Mouse (Mus musculus) CD4-positive, CD25-positive, alpha-beta regulatory T cell, adult 4 months (primary cell): ENCODE data around the gene G3bp1. TPM values are rescaled to one million over a fixed set of nuclear protein-coding genes. Genes with fewer than 3 reads are reported as not detected.

Experiments
- ATAC-seq: one replicate; pipeline ENCODE4 v1.8.0; 2017
- polyA plus RNA-seq, 2 experiments: library from polyadenylated mRNA; unstranded; fragments of 100-300 nt; shearing (Covaris generic); gene quantifications; one replicate each; pipeline ENCODE4 v1.2.1; 2017

The G3bp1 gene
- polyA plus RNA-seq, 2 experiments from 2014 or later = 61.1 to 74.7 TPM

DNA sequence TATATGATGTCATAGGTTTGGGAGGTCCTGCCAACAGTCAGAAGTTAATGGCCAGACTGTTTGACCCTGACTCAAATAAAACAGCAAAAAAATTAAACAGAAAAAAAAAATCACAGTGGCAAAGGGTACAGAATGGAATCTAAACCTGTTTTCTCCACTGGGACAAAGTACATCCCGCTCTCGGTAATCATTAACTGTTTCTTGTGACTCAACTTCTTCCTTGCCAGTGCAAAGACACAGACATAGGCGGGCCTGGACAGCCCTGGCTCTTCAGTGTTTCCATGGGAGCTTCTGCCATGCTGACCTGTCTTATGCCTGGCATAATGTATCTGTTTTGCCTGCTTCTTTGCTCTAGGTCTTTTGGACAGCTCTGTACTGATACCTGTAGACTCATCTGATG lies 4.3 kb upstream of the G3bp1 start:
- ATAC-seq = no peak

DNA sequence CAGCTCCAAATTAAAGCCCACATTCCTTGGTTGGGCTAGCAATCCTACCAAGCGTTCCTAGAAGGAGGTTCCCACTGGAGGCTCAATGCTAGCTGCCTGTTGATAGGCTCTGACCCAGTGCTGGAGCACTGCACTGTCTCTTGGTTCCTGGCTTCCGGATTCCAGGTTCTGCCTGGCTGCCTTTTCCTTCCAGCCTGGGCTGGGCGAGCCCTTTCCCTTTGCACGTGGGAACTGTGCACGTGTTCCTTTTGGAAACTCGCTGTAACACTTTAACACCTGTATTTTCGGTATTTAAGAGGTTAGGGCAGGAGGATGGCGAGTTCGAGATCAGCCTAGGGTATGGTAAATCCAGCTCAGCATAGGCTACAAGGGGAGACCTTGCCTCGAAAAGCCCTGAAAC lies 1.5 kb upstream of the G3bp1 start:
- no peak for ATAC-seq

DNA sequence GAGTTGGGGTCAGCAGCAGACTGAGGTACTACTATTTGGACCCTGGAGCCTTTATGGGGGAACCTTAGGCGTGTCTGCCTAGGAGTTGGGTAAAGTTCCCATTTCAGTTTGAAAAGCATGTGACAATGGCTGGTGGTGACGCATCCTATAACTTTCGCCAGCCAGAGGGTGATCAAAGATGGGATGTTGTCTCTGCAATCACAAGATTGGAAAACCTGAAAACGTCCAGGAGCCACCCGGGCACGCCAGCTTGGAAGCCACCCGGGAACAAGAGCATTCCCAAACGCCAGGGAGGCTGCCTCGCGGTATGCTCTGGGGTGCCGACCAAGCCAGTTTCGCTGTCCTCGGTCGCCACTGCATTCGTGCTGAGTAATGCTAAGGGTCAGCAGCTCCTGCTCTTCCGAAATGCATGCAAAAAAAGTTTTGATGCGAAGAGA lies 856 bp upstream of the G3bp1 start:
- no peak for ATAC-seq

DNA sequence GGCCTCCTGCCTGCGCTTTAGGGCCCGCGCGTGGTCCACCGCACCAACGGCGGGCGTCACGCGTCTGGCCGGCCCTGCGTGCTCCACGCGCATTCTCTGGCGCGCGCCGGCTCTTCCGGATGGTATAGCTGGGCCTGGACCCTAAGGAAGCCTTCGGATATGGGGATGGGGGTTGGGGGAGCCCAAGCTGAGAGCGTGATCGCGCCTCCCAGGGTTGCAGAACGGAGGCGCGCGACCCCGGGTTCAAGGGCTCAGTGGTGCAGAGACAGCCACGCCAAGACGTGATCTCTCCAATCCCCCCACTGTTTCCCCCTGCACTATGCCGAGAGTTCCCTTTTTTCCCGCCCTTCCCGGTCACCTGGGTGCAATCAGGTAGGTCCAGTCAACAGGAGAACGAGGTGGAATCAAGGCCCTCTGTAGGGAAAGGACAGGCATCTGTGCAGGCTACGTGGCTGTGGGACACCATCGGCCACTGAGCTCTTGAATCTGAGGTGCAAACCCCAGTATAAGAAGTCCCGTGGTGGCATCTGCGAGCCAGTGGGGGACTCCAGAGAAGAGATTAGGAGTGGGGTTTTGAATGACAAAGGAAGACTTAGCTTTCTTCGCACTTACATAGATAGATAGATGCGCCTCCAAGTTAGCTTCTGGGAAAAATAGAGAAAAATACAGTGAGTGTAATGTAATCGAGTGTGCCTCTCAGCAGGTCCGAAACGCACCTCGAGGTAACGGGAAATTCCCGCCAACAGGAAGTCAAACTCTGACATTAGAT lies 622 bp downstream of the G3bp1 start:
- peak; percentile 1 for ATAC-seq

DNA sequence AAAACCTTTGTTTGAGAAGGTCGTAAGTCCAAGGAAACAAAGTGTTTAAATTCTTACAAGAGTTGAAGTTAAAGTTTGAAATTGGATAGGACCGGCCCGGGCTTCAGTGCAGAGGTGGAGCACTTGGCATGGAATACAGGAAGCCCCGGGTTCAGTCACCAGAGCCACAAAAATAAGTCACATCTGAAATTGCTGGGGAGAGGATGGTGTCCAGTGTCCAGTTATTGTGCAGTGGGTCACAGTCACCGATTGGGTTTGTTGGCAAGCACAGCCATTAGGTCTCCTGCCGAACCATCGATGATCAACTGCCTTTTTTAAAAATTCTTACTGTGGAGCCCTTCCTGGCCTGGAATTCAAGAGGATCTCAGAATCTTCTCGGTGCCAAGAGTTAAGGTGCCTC lies 1.3 kb downstream of the G3bp1 start:
- ATAC-seq = no peak

DNA sequence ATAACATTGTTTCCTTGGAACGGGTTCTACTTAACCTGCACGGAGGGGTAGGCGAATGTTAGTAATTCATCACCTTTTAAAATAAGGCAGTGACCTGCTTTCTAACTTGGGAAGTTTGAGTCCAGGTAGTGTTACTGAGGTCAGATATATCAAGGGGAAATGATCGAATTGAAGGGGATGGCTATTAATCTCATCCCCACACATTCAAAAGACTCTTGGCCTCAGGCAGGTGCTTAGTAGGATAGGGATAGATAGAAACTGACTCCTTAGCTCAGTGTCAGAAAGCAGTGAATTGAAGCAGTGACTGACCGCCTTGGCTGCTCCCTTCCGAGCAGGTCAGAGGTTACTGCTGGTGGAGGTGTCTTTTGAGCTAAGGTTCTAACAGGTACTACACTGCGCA lies 2.0 kb downstream of the G3bp1 start:
- no peak for ATAC-seq

DNA sequence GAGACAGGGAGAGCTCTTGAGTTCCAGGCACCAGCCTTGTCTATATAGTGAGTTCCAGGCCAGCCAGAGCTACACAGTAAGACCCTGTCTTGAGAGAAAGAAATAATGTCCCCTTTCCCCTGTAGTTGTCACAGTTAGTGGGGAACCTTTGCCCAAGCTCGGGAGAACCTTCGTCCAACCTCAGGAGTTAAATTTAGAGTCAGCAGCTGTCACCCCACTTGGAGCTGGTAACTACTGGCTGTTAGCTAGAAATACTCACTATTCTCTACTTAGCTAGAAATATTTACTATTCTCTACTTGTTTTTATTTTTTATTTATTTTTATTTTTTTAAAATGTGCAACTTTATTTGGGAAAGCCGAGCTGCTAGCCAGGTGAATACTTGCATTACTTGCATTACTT lies 3.7 kb downstream of the G3bp1 start:
- no peak for ATAC-seq

DNA sequence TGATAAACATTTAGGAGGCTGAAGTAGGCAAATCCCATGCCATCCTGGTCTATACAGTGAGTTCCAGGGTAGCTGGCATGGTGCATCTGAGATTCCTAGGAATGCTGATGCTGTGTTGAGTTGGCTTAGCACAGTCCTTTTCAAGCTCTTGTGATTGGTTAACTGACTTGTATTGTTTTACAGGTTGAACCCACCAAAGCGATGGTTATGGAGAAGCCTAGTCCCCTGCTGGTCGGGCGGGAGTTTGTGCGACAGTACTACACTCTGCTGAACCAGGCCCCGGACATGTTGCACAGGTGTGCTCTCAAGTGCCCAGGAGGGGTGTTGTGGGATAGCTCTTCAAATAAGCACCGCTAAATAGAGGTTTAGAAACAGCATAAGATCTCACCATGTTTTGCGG lies 16.0 kb downstream of the G3bp1 start:
- no peak for ATAC-seq

DNA sequence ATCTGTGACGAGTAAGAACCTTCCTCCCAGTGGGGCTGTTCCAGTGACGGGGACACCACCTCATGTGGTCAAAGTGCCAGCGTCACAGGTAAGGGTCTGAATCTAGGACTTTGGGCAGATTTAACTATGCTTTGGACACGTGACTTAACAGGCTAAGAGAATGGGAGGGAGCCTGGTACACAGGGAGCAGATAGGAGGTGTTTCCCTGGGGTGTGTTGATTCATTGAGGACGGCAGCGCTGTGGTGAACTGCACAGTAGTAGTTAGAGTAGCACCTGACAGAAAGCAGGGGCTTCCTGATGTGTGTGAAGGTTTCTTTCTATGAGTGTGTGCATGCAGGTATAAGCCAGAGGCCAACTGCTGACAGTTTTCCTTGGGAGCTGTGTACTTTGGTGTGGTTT lies 26.7 kb downstream of the G3bp1 start:
- no peak for ATAC-seq

DNA sequence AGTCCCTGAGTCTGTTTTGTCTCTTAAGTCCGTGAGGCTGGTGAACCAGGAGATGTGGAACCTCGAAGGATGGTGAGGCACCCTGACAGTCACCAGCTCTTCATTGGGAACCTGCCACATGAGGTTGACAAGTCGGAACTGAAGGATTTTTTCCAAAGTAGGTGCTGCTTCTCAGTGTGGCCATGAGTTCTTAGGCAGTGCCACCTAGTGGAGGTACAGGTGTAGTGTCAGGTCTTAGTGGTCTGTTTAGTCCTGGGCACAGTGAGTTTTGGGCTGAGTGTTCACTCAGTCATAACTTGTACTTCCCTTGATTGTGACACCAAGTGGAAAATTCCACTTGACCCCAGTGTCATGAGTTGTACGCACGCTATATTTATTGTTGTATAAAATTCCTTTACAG lies 28.4 kb downstream of the G3bp1 start:
- ATAC-seq = peak; percentile 66

DNA sequence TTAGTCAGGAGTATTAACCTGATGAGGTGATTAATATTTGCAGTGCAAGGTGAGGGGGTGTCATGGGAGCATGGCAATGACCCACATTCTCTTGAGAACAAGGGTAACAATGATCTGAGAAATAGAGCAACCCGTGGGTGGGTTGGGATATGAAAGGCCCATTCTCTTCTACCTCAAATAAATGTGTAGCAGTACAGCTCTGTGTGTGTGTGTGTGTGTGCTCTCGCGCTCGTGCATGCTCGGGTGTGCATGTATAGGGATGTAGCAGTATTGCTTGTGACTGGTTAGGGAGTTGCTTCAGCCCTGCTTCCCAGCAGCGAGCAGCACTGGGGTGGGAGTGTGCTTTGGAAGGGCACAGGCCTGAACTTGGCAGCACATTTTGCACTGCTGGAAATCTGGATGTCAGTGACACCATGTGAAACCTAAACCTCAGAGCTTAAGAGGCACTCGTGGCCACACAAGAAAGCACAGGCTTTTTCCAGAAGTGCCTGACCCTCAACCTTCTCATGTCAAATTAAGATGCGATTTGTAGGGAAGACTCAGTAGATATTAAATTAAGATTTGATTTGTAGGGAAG lies 32.6 kb downstream of the G3bp1 start:
- no peak for ATAC-seq

DNA sequence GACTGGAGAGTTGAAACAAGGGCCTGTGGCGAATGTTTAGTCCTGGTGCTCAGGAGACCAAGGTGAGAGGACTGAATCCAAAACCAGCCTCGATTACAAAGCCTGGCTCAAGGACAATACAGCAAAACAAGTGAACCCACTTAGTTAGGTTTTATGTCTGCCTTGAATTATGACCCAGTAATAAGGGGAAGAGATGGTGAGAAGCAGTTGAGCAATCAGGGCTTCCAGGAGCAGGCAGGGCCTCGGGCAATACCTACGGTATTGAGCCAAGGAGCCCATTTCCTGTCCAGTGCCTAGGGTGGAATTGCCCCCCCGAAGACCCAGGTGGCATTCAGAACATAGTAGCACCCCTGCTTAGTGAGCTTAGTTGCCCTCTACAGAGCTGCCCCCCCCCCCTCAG lies 33.4 kb downstream of the G3bp1 start:
- ATAC-seq = no peak

DNA sequence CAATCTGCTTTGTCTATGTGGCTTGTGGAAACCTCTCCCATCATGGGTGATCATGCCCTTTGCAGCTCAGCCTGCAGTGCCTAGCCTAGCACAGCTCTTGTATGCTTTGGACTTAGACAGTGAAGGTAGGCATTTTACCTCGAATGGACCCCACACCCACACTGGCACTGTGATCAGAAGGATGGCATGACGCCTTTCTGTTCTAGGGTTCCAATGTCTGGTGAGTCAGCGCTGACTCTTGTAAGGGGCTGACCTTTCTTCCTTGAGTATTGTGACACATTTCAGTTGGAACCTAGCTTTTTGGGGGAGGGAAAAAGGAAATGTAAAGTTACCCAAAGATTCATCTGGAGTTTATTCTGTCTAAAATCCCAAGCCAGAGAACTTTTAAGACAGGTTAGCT lies 36.0 kb downstream of the G3bp1 start:
- ATAC-seq = no peak

DNA sequence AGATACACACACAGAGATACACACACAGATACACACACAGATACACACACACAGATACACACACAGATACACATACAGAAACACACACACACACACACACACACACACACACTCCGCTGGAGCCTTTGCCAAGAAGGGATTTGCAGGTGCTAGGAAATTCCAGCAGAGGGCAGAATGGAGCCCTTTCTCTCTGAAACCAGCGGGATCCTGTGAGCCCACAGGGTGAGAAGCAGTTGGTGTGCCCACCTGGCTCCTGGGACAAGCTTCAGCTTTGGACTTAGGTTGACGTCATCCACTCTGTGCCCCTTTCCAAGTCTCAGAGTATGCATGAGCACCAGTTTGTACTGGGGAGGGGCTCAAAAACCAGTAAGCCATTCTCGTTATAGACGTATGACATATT lies 41.9 kb downstream of the G3bp1 start:
- no peak for ATAC-seq

DNA sequence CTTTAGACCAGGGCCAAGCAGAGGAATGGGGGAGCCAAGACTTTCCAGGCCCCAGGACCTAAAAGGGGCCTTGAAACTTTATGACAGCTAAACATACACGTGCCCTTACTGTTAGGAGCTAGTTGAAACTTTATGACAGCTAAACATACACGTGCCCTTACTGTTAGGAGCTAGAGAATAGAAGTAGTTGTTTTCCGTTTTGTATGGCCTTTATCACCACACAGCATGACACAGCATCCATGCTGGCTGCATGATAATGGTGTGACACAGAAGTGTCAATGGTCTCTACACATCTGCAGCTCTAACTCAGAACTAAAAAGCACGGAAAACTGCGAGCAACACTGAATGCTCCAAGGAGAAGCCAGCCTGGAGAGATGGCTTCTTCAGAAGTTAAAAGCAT lies 48.2 kb downstream of the G3bp1 start:
- no peak for ATAC-seq

DNA sequence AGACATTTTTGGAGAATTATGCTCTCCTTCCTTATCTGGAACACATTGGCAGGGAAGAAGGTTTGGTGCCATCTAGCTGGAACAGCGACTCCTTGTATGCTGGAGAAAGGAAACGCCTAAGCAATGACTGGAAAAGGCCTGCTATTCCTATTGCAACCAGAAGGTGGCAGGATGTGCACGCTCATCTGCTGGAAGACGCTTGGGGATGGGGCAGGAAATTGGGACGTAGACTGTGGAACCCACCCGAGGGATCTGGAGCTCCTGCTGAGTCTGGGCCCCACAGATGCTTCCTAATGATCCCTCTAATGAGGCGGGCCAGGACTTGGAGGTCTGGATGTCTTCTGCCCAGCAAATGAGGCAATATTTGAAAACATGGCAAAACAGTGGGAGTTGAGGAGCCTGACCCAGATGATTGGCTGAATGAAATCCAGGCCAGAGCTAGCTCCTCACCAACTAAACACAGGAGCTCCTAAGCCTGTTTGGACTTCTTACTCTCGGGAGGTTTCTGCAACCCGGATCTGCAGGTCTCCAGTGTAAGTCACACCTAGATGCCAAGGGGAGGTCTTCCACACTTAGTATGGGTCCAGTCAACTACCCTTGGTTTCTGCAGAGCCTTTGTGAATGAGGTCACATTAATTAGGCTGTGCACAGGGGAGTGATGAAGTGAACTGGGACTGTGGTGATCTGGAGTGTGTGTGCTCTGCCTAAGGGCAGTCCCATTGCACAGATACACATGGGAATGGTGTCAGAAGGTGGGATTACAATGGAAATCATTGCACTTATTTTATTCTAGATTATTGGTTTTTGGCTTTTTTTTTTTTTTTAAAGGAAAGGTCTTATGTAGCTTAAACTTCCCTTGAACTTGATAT lies 49.6 kb downstream of the G3bp1 start:
- no peak for ATAC-seq

DNA sequence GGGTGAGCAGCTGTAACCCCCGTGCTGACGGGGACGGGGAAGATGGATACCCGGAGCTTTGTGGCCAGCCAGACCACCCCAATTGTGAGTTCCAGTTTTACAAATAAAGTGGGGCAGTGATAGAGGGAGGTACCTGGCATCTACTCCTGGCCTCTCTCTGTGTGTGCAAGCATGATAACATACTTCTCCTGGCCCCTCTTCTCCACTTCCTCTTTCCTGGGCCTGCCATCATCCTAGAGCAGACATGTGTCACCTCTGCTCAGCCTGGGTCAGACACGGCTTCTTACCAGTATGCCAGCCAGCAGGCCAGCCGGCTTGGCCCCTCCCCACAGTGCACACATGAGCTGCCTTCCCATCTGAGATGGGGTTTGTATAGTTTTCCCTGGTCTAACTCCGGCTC lies 61.3 kb downstream of the G3bp1 start:
- ATAC-seq = no peak

DNA sequence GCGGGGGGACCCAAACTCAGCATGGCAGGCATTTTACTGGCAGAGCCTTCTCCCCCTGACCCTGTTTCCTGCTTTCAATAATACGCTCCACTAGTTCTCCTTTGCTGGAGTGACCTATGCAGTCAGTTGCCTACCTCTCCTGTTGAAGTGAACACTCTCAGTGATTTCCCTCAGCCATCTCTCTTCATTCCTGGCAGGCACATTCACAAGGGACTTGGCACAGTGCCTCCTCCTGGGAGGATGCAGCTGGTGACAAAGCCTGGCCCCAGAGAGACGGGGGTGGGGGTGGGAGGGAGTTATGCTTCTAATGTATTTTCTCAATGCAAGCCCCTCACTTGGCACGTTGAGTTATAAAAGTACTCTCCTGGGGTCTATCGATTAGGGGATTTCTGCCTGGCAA lies 63.9 kb downstream of the G3bp1 start:
- no peak for ATAC-seq

DNA sequence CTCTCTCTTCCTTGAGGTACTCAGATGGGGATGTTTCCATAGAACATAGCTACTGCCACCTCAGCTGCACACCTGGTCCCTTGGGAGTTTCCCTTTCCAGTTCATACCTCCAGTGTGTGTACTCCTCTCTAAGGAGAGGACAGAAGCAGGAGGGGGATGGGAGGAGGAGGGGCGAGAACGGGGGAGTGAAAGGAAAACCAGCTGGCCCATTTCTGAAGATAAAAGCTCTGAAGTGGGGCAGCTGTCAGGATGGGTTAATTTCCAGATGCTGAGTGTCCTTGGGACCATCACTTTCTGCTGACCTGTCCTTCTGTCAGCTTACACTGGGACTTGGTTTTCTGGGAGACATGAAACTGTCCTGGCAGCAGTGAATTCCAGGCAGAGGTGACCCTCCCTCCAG lies 65.3 kb downstream of the G3bp1 start:
- ATAC-seq = no peak

DNA sequence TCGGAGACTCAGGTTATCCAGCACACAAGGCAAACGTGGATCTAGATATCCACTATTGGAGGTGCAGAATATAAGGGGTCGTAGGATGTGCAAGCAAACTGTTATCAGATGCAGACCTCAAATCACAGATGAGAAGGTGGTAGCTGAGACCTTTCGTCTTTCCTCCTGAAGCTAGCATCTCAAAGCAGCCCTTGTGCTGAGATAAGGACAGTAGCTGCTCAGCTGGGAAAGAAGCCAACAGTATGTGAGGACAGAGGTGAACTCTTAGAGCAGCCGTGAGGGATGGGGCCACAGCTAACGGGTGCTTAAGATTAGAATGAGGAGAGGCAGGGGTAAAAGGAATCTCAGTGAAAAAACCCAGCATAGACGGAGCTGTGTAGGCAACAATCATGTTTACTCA lies 72.6 kb downstream of the G3bp1 start:
- no peak for ATAC-seq

DNA sequence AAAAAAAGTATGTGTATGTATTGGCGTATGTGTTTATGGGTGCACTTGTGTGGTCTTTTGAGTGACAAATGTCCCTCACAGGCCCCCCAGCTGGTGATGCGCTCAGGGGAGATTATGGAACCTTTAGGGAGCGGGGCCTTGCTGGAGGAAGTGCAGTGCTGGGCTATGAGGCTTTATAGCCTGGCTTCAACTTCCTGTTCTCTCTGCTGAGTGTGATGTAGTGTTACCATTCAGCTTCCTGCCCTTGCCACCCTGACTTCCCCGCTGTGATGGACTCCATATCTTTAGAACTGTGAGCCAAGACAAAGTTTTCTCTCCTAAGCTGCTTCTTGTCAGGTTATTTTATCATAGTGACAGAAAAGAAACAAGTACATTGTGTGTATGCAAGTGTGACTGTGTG lies 73.2 kb downstream of the G3bp1 start:
- ATAC-seq = no peak

DNA sequence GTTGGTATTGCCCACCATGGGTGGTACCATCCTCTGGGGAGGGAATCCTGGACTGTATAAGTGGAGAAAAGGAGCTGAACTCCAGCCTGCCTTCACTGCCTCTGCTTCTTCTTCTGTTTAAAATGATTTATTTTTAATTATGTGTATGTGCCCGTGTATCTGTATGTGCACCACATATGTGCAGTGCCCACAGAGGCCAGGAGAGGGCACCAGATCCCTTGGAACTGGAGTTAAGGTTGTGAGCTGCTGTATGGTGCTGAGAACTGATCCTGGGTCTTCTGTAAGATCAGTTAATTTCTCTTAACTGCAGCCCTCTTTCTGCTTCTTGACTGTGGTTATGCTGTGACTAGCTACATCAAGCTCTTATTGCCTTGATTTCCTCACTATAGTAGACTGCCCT lies 76.2 kb downstream of the G3bp1 start:
- ATAC-seq = no peak
